Comparison of ENCODE assay signal across 10 mouse cellular contexts in the genomic region with DNA sequence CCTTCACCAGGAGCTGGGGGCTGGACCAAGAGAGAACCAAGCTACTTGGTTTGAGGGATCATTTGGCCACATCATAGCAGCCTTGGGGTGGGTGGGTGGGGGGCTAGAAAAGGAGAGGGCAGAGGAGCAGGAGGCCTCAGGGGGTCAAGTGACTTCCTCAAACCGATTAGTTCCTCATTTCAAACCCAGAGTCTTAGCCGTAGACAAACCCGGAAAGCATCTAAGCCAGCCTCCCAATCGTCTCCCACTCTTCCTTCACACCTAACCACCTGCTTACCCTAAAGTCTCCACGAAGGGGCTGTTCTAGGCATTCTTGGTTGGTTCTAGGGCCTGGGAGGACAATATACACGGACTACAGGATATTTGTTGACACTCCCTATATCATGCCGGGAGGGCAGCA. TPM values are rescaled to one million over a fixed set of nuclear protein-coding genes. Genes with fewer than 3 reads are reported as not detected.
DNase-seq lines count a peak whose midpoint lies in the region; ATAC-seq and TF ChIP-seq lines count a peak whose summit lies in the region.
"Had no signal": no experiment of that assay in that cellular context is flagged by ENCODE, and none has a peak within 500 bp of the region (broad histone marks: within the 10 kb centered on the region; RNA-seq: fewer than 3 reads in every experiment).

No protein-coding gene starts in this region.

- H3K27ac ChIP-seq in kidney, embryonic 15.5 days, result no peak overlapping the region
- H3K27ac ChIP-seq in embryonic facial prominence, embryonic 13.5 days, result no peak overlapping the region
- H3K27ac ChIP-seq in hindbrain, postnatal 0 days, result no peak overlapping the region
- H3K27ac ChIP-seq: liver, embryonic 15.5 days had no signal

- no peak for ATAC-seq in kidney, embryonic 15.5 days (replicated peaks; ENCODE audit: low FRiP score)
- no peak for ATAC-seq in embryonic facial prominence, embryonic 13.5 days (ENCODE audit: insufficient number of reproducible peaks, insufficient read depth, low FRiP score, low TSS enrichment, low read depth)
- ATAC-seq in hindbrain, postnatal 0 days, result no peak
- no peak for ATAC-seq in monocyte, adult 5-6 weeks (replicated peaks; ENCODE audit: insufficient number of reproducible peaks, low FRiP score, low TSS enrichment, poor library complexity, severe bottlenecking)

- no peak overlapping the region for H3K4me3 ChIP-seq in kidney, embryonic 15.5 days (replicated peaks)
- H3K4me3 ChIP-seq in E14TG2a.4 (replicated peaks; ENCODE audit: low read length), result peak overlapping the region; percentile 88; the same call in 1 of the 2 replicates
- H3K4me3 ChIP-seq in embryonic facial prominence, embryonic 13.5 days, result no peak overlapping the region
- H3K4me3 ChIP-seq in hindbrain, postnatal 0 days (ENCODE audit: low read length), result no peak overlapping the region

- no peak overlapping the region for H3K9ac ChIP-seq in kidney, embryonic 15.5 days
- H3K9ac ChIP-seq in embryonic facial prominence, embryonic 13.5 days, result 0 out of 2 replicates have a peak overlapping the region, but pooled peaks have one; percentile 36
- H3K9ac ChIP-seq in hindbrain, postnatal 0 days (replicated peaks; ENCODE audit: low read length), result no peak overlapping the region
- H3K9ac ChIP-seq: liver, embryonic 15.5 days had no signal

- H3K36me3 ChIP-seq in kidney, embryonic 15.5 days, result no peaks in the 10 kb centered on the region
- no peaks in the 10 kb centered on the region for H3K36me3 ChIP-seq in E14TG2a.4 (ENCODE audit: insufficient read depth, low read length)
- H3K36me3 ChIP-seq in embryonic facial prominence, embryonic 13.5 days, result no peaks in the 10 kb centered on the region
- H3K36me3 ChIP-seq in hindbrain, postnatal 0 days (ENCODE audit: insufficient read depth, low read length), result no peaks in the 10 kb centered on the region
- H3K36me3 ChIP-seq: liver, embryonic 15.5 days had no signal

- TF ChIP-seq CTCF in E14TG2a.4 (conservative IDR thresholded peaks at IDR 0.05; ENCODE audit: low read length), result no peak
- no peak for TF ChIP-seq CTCF in hindbrain, postnatal 0 days (IDR thresholded peaks at IDR 0.05; ENCODE audit: low read depth)

- peaks cover 23% of the 10 kb centered on the region for H3K4me1 ChIP-seq in kidney, embryonic 15.5 days
- peaks cover 36% of the 10 kb centered on the region for H3K4me1 ChIP-seq in E14TG2a.4 (replicated peaks; ENCODE audit: low read depth, low read length)
- peaks cover 27% of the 10 kb centered on the region for H3K4me1 ChIP-seq in embryonic facial prominence, embryonic 13.5 days
- H3K4me1 ChIP-seq in hindbrain, postnatal 0 days (ENCODE audit: insufficient read depth, low read length), result peaks cover 13% of the 10 kb centered on the region
- H3K4me1 ChIP-seq: liver, embryonic 15.5 days had no signal

- peaks cover 19% of the 10 kb centered on the region for H3K27me3 ChIP-seq in kidney, embryonic 15.5 days
- peaks cover 53% of the 10 kb centered on the region for H3K27me3 ChIP-seq in E14TG2a.4 (ENCODE audit: insufficient read depth, low read length)
- H3K27me3 ChIP-seq in embryonic facial prominence, embryonic 13.5 days, result peaks cover 54% of the 10 kb centered on the region
- no peaks in the 10 kb centered on the region for H3K27me3 ChIP-seq in hindbrain, postnatal 0 days (ENCODE audit: insufficient read depth, low read length)

- no peaks in the 10 kb centered on the region for H3K9me3 ChIP-seq in kidney, embryonic 15.5 days (replicated peaks)
- no peaks in the 10 kb centered on the region for H3K9me3 ChIP-seq in E14TG2a.4 (ENCODE audit: low read length)
- H3K9me3 ChIP-seq in embryonic facial prominence, embryonic 13.5 days, result no peaks in the 10 kb centered on the region
- H3K9me3 ChIP-seq in hindbrain, postnatal 0 days (ENCODE audit: low read length), result no peaks in the 10 kb centered on the region
- H3K9me3 ChIP-seq: liver, embryonic 15.5 days had no signal

- peak overlapping the region; percentile 100; the same call in 1 of the 2 replicates for H3K4me2 ChIP-seq in kidney, embryonic 15.5 days
- H3K4me2 ChIP-seq in embryonic facial prominence, embryonic 13.5 days, result peak overlapping the region; percentile 98
- H3K4me2 ChIP-seq in hindbrain, postnatal 0 days (ENCODE audit: low read depth, low read length), result peak overlapping the region; percentile 97; the same call in 1 of the 2 replicates

- no peak for DNase-seq in kidney, postnatal 25 days
- no peak for DNase-seq in hindbrain, postnatal 0 days (ENCODE audit: low spot score)
- no peak for DNase-seq in thymus, postnatal 10 days (ENCODE audit: low spot score in 2 of 2)
- DNase-seq in thymus, postnatal 25 days, result no peak

- 65% methylated on average over 7 of the region's 7 CpGs for WGBS in kidney, embryonic 15.5 days
- 69% methylated on average over 7 of the region's 7 CpGs for WGBS in embryonic facial prominence, embryonic 13.5 days
- 76% methylated on average over 7 of the region's 7 CpGs for WGBS in hindbrain, postnatal 0 days

RNA-seq across cellular contexts. Expression of a gene that starts 0.9 kb away (rescaled TPM):
- polyA plus RNA-seq in kidney, embryonic 15.5 days (2015; fragmentation: Nextera tagmentation; extraction: Ambion mirVana), result 3.5 and 4.0 TPM in 2 replicates
- polyA plus RNA-seq in embryonic facial prominence, embryonic 13.5 days (2015; fragmentation: Nextera tagmentation; extraction: Ambion mirVana), result 1.9 and 2.5 TPM in 2 replicates
- total RNA-seq in hindbrain, postnatal 0 days (2014; rRNA removed), result 14.8 and 18.2 TPM in 2 replicates
- 8.9 and 9.4 TPM in 2 replicates for polyA plus RNA-seq in hindbrain, postnatal 0 days (2015; fragmentation: Nextera tagmentation; extraction: Ambion mirVana)
- not detected in 3 replicates for total RNA-seq in monocyte, adult 5-6 weeks (2017)
- polyA plus RNA-seq: C2C12 had no signal
